Mouse (Mus musculus) stomach, embryonic 14.5 days (tissue): ENCODE measurements at regions not wholly inside any gene's neighbourhood (a gene's known extent, or its start where the extent isn't known, plus 50 kb on each side); places are given as distances from the start of the nearest gene placed in this dataset.

Source experiments
- ATAC-seq: fragments of 200-750 bp; cut with Nextera tagmentation; 2 replicates; pipeline ENCODE4 v1.8.0; 2017; ENCODE audit warnings: low read depth, moderate TSS enrichment; ENCODE audit not compliant: insufficient number of reproducible peaks, insufficient read depth, low FRiP score
- H3K27ac ChIP-seq: fragments of 300-500 bp; sonication (generic); 2 replicates; pipeline ENCODE4 v1.5.1; 2014; ENCODE audit warnings: mild to moderate bottlenecking, low read length, moderate library complexity, mixed read lengths
- H3K27me3 ChIP-seq: fragments of 300-500 bp; sonication (generic); 2 replicates; pipeline ENCODE4 v1.6.1; 2014; ENCODE audit warnings: low read length, control low read depth, mixed read lengths; ENCODE audit not compliant: control insufficient read depth, insufficient read depth
- H3K36me3 ChIP-seq: fragments of 300-500 bp; sonication (generic); 2 replicates; pipeline ENCODE4 v1.6.1; 2014; ENCODE audit warnings: mild to moderate bottlenecking, control low read depth, low read length, moderate library complexity, mixed read lengths; ENCODE audit not compliant: control insufficient read depth, insufficient read depth
- H3K4me1 ChIP-seq: fragments of 300-500 bp; sonication (generic); 2 replicates; pipeline ENCODE4 v1.6.1; 2014; ENCODE audit warnings: low read length, control low read depth, mixed read lengths; ENCODE audit not compliant: control insufficient read depth, insufficient read depth
- H3K4me2 ChIP-seq: fragments of 300-500 bp; sonication (generic); replicated peaks from 2 replicates; pipeline ENCODE4 v1.6.1; 2014; ENCODE audit warnings: low read depth, low read length, control low read depth
- H3K4me3 ChIP-seq: fragments of 300-500 bp; sonication (generic); 2 replicates; pipeline ENCODE4 v1.5.1; 2014; ENCODE audit warnings: low read depth, low read length, control low read depth
- H3K9ac ChIP-seq: fragments of 300-500 bp; sonication (generic); replicated peaks from 2 replicates; pipeline ENCODE4 v1.6.1; 2014; ENCODE audit warnings: low read depth, mild to moderate bottlenecking, control low read depth, low read length, moderate library complexity, mixed read lengths
- H3K9me3 ChIP-seq: fragments of 300-500 bp; sonication (generic); 2 replicates; pipeline ENCODE4 v1.6.1; 2016; ENCODE audit warnings: low read depth, low read length, control low read depth; ENCODE audit not compliant: control insufficient read depth
- WGBS: fragments of 180-500 bp; shearing (Covaris S2); extraction: QIAGEN DNeasy Blood & Tissue Kit; methylation state at CpG from one replicate; pipeline ENCODE4 v1.1.7; 2014; 5-methylcytosine and 5-hydroxymethylcytosine counted together

GRCm38 (mm10) chr7:71648314-71648713 is 297.0 kb upstream of the Gm10295 start:
- Histone ChIP-seq H3K27me3 (no peaks in the 10 kb centered on the region), H3K4me3 (no peak overlapping the region), H3K36me3 (no peaks in the 10 kb centered on the region), H3K9me3 (no peaks in the 10 kb centered on the region), H3K4me1 (no peaks in the 10 kb centered on the region), H3K4me2 (no peak overlapping the region), H3K9ac (no peak overlapping the region), H3K27ac (no peak overlapping the region)
- ATAC-seq = no peak
- WGBS = 68% methylated on average over 6 of the region's 6 CpGs

DNA sequence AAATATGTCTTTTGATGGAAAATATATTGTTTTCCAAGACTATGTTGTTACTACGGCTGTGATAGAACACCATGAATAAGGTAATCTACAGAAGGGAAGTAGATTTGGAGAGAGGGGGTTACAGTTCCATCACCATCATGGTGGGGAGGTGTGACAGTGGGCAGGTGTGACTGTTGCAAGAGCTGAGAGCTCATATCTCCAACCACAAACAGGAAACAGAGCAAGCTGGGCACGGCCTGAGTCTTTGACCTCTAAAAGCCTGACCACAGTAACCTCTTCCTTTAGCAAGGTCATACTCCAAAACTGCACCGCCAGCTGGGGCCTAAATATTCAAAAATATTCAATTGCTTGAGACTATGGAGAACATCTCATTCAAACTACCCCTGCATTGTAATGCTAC is 295.7 kb upstream of the Gm10295 start:
- H3K27me3 ChIP-seq = no peaks in the 10 kb centered on the region
- H3K4me1 ChIP-seq = no peaks in the 10 kb centered on the region
- 85% methylated on average over 3 of the region's 3 CpGs for WGBS
- H3K9ac ChIP-seq = no peak overlapping the region
- no peak overlapping the region for H3K27ac ChIP-seq
- no peak overlapping the region for H3K4me3 ChIP-seq
- H3K36me3 ChIP-seq = no peaks in the 10 kb centered on the region
- no peak overlapping the region for H3K4me2 ChIP-seq
- ATAC-seq = no peak
- H3K9me3 ChIP-seq = no peaks in the 10 kb centered on the region

GRCm38 (mm10) chr7:71623048-71623447 is 271.8 kb upstream of the Gm10295 start:
- Histone ChIP-seq H3K27me3 (no peaks in the 10 kb centered on the region), H3K27ac (no peak overlapping the region), H3K4me2 (no peak overlapping the region), H3K9ac (no peak overlapping the region), H3K4me1 (0 out of 2 replicates have a peak, but pooled peaks cover 4% of the 10 kb centered on the region), H3K36me3 (no peaks in the 10 kb centered on the region), H3K9me3 (no peaks in the 10 kb centered on the region), H3K4me3 (no peak overlapping the region)
- WGBS = 28% methylated on average over 13 of the region's 13 CpGs
- no peak for ATAC-seq

GRCm38 (mm10) chr7:71603159-71603558 is 251.9 kb upstream of the Gm10295 start:
- no peak overlapping the region for H3K4me3 ChIP-seq
- H3K9me3 ChIP-seq = no peaks in the 10 kb centered on the region
- no peak overlapping the region for H3K9ac ChIP-seq
- no peaks in the 10 kb centered on the region for H3K27me3 ChIP-seq
- no peak for ATAC-seq
- 30% methylated on average over 2 of the region's 2 CpGs for WGBS
- no peak overlapping the region for H3K4me2 ChIP-seq
- no peak overlapping the region for H3K27ac ChIP-seq
- no peaks in the 10 kb centered on the region for H3K36me3 ChIP-seq
- no peaks in the 10 kb centered on the region for H3K4me1 ChIP-seq

GRCm38 (mm10) chr7:71596780-71597179 is 245.5 kb upstream of the Gm10295 start:
- no peak overlapping the region for H3K27ac ChIP-seq
- 89% methylated on average over 3 of the region's 3 CpGs for WGBS
- H3K27me3 ChIP-seq = no peaks in the 10 kb centered on the region
- no peaks in the 10 kb centered on the region for H3K4me1 ChIP-seq
- H3K4me3 ChIP-seq = no peak overlapping the region
- ATAC-seq = no peak
- H3K36me3 ChIP-seq = no peaks in the 10 kb centered on the region
- H3K9ac ChIP-seq = no peak overlapping the region
- no peaks in the 10 kb centered on the region for H3K9me3 ChIP-seq
- H3K4me2 ChIP-seq = no peak overlapping the region

DNA sequence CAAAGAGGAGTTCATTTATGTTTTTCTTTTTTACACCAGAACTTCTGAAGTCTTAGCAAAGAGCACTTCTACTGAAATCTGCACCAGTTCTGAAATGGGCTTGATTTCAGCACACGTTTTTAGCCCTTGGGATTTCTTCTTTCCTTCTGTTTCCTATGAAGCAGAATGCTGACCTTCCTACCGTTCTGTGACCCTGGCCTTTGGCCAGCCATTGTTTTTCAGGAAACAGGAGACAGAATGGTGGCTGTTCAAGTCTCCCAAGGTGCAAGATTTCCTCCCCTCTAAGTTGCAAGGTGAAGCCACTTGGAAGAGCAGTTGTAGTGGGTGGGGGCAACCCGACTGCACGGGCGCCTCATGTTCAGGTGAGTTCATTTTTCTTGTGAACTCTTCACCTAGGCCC is 236.3 kb upstream of the Gm10295 start:
- WGBS = 73% methylated on average over 5 of the region's 5 CpGs
- Histone ChIP-seq H3K9me3 (no peaks in the 10 kb centered on the region), H3K4me2 (no peak overlapping the region), H3K4me3 (no peak overlapping the region), H3K36me3 (no peaks in the 10 kb centered on the region), H3K27ac (no peak overlapping the region), H3K9ac (no peak overlapping the region), H3K4me1 (no peaks in the 10 kb centered on the region), H3K27me3 (no peaks in the 10 kb centered on the region)
- ATAC-seq = no peak

- no peaks in the 10 kb centered on the region for H3K4me1 ChIP-seq
- ATAC-seq = no peak
- H3K4me2 ChIP-seq = no peak overlapping the region
- no peak overlapping the region for H3K27ac ChIP-seq
- no peak overlapping the region for H3K4me3 ChIP-seq
- no peak overlapping the region for H3K9ac ChIP-seq
- H3K36me3 ChIP-seq = no peaks in the 10 kb centered on the region
- WGBS = 54% methylated on average over 1 of the region's 1 CpGs
- no peaks in the 10 kb centered on the region for H3K9me3 ChIP-seq
- H3K27me3 ChIP-seq = no peaks in the 10 kb centered on the region
Observed at GRCm38 (mm10) chr7:71583443-71584055, 232.3 kb upstream of the Gm10295 start.

GRCm38 (mm10) chr7:71581746-71582145 is 230.5 kb upstream of the Gm10295 start:
- Histone ChIP-seq H3K4me3 (no peak overlapping the region), H3K27me3 (no peaks in the 10 kb centered on the region), H3K4me1 (no peaks in the 10 kb centered on the region), H3K4me2 (no peak overlapping the region), H3K27ac (no peak overlapping the region), H3K36me3 (no peaks in the 10 kb centered on the region), H3K9ac (no peak overlapping the region), H3K9me3 (no peaks in the 10 kb centered on the region)
- WGBS = 26% methylated on average over 3 of the region's 3 CpGs
- ATAC-seq = no peak

- H3K9ac ChIP-seq = no peak overlapping the region
- no peaks in the 10 kb centered on the region for H3K36me3 ChIP-seq
- H3K27ac ChIP-seq = no peak overlapping the region
- H3K27me3 ChIP-seq = no peaks in the 10 kb centered on the region
- no peaks in the 10 kb centered on the region for H3K4me1 ChIP-seq
- no peak overlapping the region for H3K4me3 ChIP-seq
- WGBS = 60% methylated on average over 2 of the region's 2 CpGs
- no peak for ATAC-seq
- no peak overlapping the region for H3K4me2 ChIP-seq
- no peaks in the 10 kb centered on the region for H3K9me3 ChIP-seq
Observed at GRCm38 (mm10) chr7:71560296-71560936, 209.1 kb upstream of the Gm10295 start.
